Mouse (Mus musculus) large intestine, adult 2 months (tissue): ENCODE results near the gene Atxn2l. TPM values are rescaled to one million over a fixed set of nuclear protein-coding genes. Genes with fewer than 3 reads are reported as not detected.

Source experiments
- DNase-seq: peaks from one replicate; pipeline ENCODE4 v3.0.0-alpha.2; 2012; ENCODE audit warnings: low read depth, low spot score
- WGBS: fragments of 180-500 bp; shearing (Covaris S2); methylation state at CpG from one replicate; pipeline ENCODE4 v1.1.7; 2018; 5-methylcytosine and 5-hydroxymethylcytosine counted together
- polyA plus RNA-seq: library from polyadenylated mRNA; depleted of rRNA; stranded (reverse); fragments of >200 nt; gene quantifications from 2 replicates; pipeline ENCODE4 v1.2.3, GENCODE M21; 2012; rRNA removed

Gene Atxn2l
- polyA plus RNA-seq, 1 experiment: 63.3 TPM

- DNase-seq: no peak
- WGBS: 95% methylated on average over 9 of the region's 9 CpGs
Observed at GRCm38 (mm10) chr7:126444536-126444935, 58.7 kb downstream of the Atxn2l start.

GRCm38 (mm10) chr7:126443997-126444396 is 59.2 kb downstream of the Atxn2l start:
- WGBS: 95% methylated on average over 10 of the region's 10 CpGs
- DNase-seq: no peak

Other genes starting within 250 kb of the Atxn2l start
- 12.2 and 12.5 TPM in 2 replicates for gene Sbk1, start 230.8 kb downstream of the Atxn2l start, polyA plus RNA-seq
- gene Lat, start 133.9 kb downstream of the Atxn2l start, polyA plus RNA-seq: 19.2 and 19.4 TPM in 2 replicates
- gene Spns1, start 126.0 kb downstream of the Atxn2l start, polyA plus RNA-seq: 117 and 149 TPM in 2 replicates
- gene Nfatc2ip, start 106.7 kb downstream of the Atxn2l start, polyA plus RNA-seq: 7.5 and 8.4 TPM in 2 replicates
- 14.5 and 18.3 TPM in 2 replicates for gene Cd19, start 88.5 kb downstream of the Atxn2l start, polyA plus RNA-seq
- 16.5 and 17.4 TPM in 2 replicates for gene Rabep2, start 74.7 kb downstream of the Atxn2l start, polyA plus RNA-seq
- 0.30 and 3.6 TPM in 2 replicates for gene Atp2a1, start 40.3 kb downstream of the Atxn2l start, polyA plus RNA-seq
- 43.2 and 51.9 TPM in 2 replicates for gene Sh2b1, start 28.0 kb downstream of the Atxn2l start, polyA plus RNA-seq
- gene Tufm, start 16.1 kb downstream of the Atxn2l start, polyA plus RNA-seq: 163 and 178 TPM in 2 replicates
- gene Eif3c, start 63.0 kb upstream of the Atxn2l start, polyA plus RNA-seq: 89.5 and 103 TPM in 2 replicates
- gene Apobr, start 81.5 kb upstream of the Atxn2l start, polyA plus RNA-seq: 1.6 and 3.5 TPM in 2 replicates
- gene Cln3, start 82.4 kb upstream of the Atxn2l start, polyA plus RNA-seq: 35.0 and 37.1 TPM in 2 replicates
- gene Il27, start 91.5 kb upstream of the Atxn2l start, polyA plus RNA-seq: 0.16 and 0.37 TPM in 2 replicates
- 37.6 and 54.5 TPM in 2 replicates for gene Nupr1, start 127.4 kb upstream of the Atxn2l start, polyA plus RNA-seq
- gene Sgf29, start 145.9 kb upstream of the Atxn2l start, polyA plus RNA-seq: 27.6 and 30.2 TPM in 2 replicates
- gene Sult1a1, start 173.0 kb upstream of the Atxn2l start, polyA plus RNA-seq: 8.5 and 9.5 TPM in 2 replicates
- gene Bola2, start 192.0 kb upstream of the Atxn2l start, polyA plus RNA-seq: 49.0 and 63.3 TPM in 2 replicates
- 8.8 and 12.0 TPM in 2 replicates for gene Slx1b, start 192.3 kb upstream of the Atxn2l start, polyA plus RNA-seq
- gene Coro1a, start 204.3 kb upstream of the Atxn2l start, polyA plus RNA-seq: 137 and 143 TPM in 2 replicates